Mouse (Mus musculus): ENCODE results near the gene Vps72. TPM values are rescaled to one million over a fixed set of nuclear protein-coding genes. Genes with fewer than 3 reads are reported as not detected.
A peak's percentile ranks its signal among the peaks of the same experiment; 100 is the strongest.

Vps72 gene
- polyA plus RNA-seq (2015; fragmentation: Nextera tagmentation; extraction: Ambion mirVana), result 119 and 124 TPM in 2 replicates

GRCm38 (mm10) chr3:95110911-95111726 lies at the start of gene Vps72:
TSS of gene Vps72 (plus strand) at chr3:95111022.
- peak within 1 kb of the TSS; percentile 79 for H3K4me3 ChIP-seq (replicated peaks)
- peaks cover 7% of the 10 kb centered on the region; the same call in 1 of the 2 replicates for H3K4me1 ChIP-seq
- peak within 1 kb of the TSS; percentile 98 for H3K27ac ChIP-seq

GRCm38 (mm10) chr3:95063741-95064140 lies 47.1 kb upstream of the Vps72 start:
- 94% methylated on average over 4 of the region's 4 CpGs for WGBS
- ATAC-seq (ENCODE audit: insufficient read depth, low FRiP score, low read depth), result no peak
- H3K36me3 ChIP-seq, result peaks cover 75% of the 10 kb centered on the region

More at GRCm38 (mm10) chr3:95110911-95111726, at the start of gene Vps72:
- Histone ChIP-seq H3K4me2 (peak within 1 kb of the TSS; percentile 60), H3K9ac (peak within 1 kb of the TSS; percentile 68), H3K27me3 (replicated peaks) (no peaks in the 10 kb centered on the region), H3K36me3 (0 out of 2 replicates have a peak, but pooled peaks cover 9% of the 10 kb centered on the region), H3K9me3 (no peaks in the 10 kb centered on the region)
- ATAC-seq (ENCODE audit: insufficient read depth, low FRiP score, low read depth), result peak; percentile 70
- under 1% methylated on average over 54 of the region's 54 CpGs for WGBS

GRCm38 (mm10) chr3:95065553-95065952 lies 45.3 kb upstream of the Vps72 start:
- peaks cover 79% of the 10 kb centered on the region for H3K36me3 ChIP-seq
- H3K4me1 ChIP-seq, result no peaks in the 10 kb centered on the region
- no peaks in the 10 kb centered on the region for H3K9me3 ChIP-seq
- H3K9ac ChIP-seq, result no peak overlapping the region
- no peaks in the 10 kb centered on the region for H3K27me3 ChIP-seq (replicated peaks)
- no peak overlapping the region for H3K27ac ChIP-seq
- no peak for ATAC-seq (ENCODE audit: insufficient read depth, low FRiP score, low read depth)
- no peak overlapping the region for H3K4me3 ChIP-seq (replicated peaks)
- 92% methylated on average over 1 of the region's 1 CpGs for WGBS
- no peak overlapping the region for H3K4me2 ChIP-seq

More at GRCm38 (mm10) chr3:95063741-95064140, 47.1 kb upstream of the Vps72 start:
- no peak overlapping the region for H3K9ac ChIP-seq
- H3K9me3 ChIP-seq, result no peaks in the 10 kb centered on the region
- no peaks in the 10 kb centered on the region for H3K27me3 ChIP-seq (replicated peaks)
- no peak overlapping the region for H3K4me3 ChIP-seq (replicated peaks)
- H3K4me1 ChIP-seq, result no peaks in the 10 kb centered on the region
- no peak overlapping the region for H3K4me2 ChIP-seq
- H3K27ac ChIP-seq, result no peak overlapping the region

- Histone ChIP-seq H3K4me1 (no peaks in the 10 kb centered on the region), H3K27me3 (replicated peaks) (no peaks in the 10 kb centered on the region), H3K27ac (no peak overlapping the region), H3K9me3 (no peaks in the 10 kb centered on the region), H3K4me2 (no peak overlapping the region), H3K36me3 (peaks cover 81% of the 10 kb centered on the region), H3K9ac (no peak overlapping the region), H3K4me3 (replicated peaks) (no peak overlapping the region)
- ATAC-seq (ENCODE audit: insufficient read depth, low FRiP score, low read depth), result no peak
- WGBS, result 82% methylated on average over 6 of the region's 6 CpGs
These were observed 44.7 kb upstream of the Vps72 start for GRCm38 (mm10) chr3:95066095-95066494.

GRCm38 (mm10) chr3:95066570-95066969 lies 44.3 kb upstream of the Vps72 start:
- no peaks in the 10 kb centered on the region for H3K4me1 ChIP-seq
- H3K9me3 ChIP-seq, result no peaks in the 10 kb centered on the region
- no peak overlapping the region for H3K9ac ChIP-seq
- no peaks in the 10 kb centered on the region for H3K27me3 ChIP-seq (replicated peaks)
- ATAC-seq (ENCODE audit: insufficient read depth, low FRiP score, low read depth), result no peak
- no peak overlapping the region for H3K27ac ChIP-seq
- H3K4me2 ChIP-seq, result no peak overlapping the region
- H3K4me3 ChIP-seq (replicated peaks), result no peak overlapping the region
- H3K36me3 ChIP-seq, result peaks cover 81% of the 10 kb centered on the region
- WGBS, result 87% methylated on average over 11 of the region's 11 CpGs

GRCm38 (mm10) chr3:95071606-95072005 lies 39.2 kb upstream of the Vps72 start:
- Histone ChIP-seq H3K9me3 (no peaks in the 10 kb centered on the region), H3K27me3 (replicated peaks) (no peaks in the 10 kb centered on the region), H3K9ac (no peak overlapping the region), H3K4me2 (no peak overlapping the region), H3K4me1 (no peaks in the 10 kb centered on the region), H3K4me3 (replicated peaks) (no peak overlapping the region), H3K27ac (no peak overlapping the region), H3K36me3 (peaks cover 62% of the 10 kb centered on the region)
- no peak for ATAC-seq (ENCODE audit: insufficient read depth, low FRiP score, low read depth)
- 80% methylated on average over 2 of the region's 2 CpGs for WGBS

GRCm38 (mm10) chr3:95088071-95088470 lies 22.8 kb upstream of the Vps72 start:
- 95% methylated on average over 1 of the region's 1 CpGs for WGBS
- Histone ChIP-seq H3K4me3 (replicated peaks) (no peak overlapping the region), H3K4me2 (no peak overlapping the region), H3K36me3 (0 out of 2 replicates have a peak, but pooled peaks cover 2% of the 10 kb centered on the region), H3K9me3 (no peaks in the 10 kb centered on the region), H3K27ac (no peak overlapping the region), H3K4me1 (no peaks in the 10 kb centered on the region), H3K9ac (no peak overlapping the region), H3K27me3 (replicated peaks) (no peaks in the 10 kb centered on the region)
- no peak for ATAC-seq (ENCODE audit: insufficient read depth, low FRiP score, low read depth)

- H3K4me3 ChIP-seq (replicated peaks), result no peak overlapping the region
- no peak overlapping the region for H3K9ac ChIP-seq
- no peak for ATAC-seq (ENCODE audit: insufficient read depth, low FRiP score, low read depth)
- H3K27me3 ChIP-seq (replicated peaks), result no peaks in the 10 kb centered on the region
- WGBS, result 33% methylated on average over 2 of the region's 2 CpGs
- 0 out of 2 replicates have a peak, but pooled peaks cover 4% of the 10 kb centered on the region for H3K36me3 ChIP-seq
- H3K4me2 ChIP-seq, result no peak overlapping the region
- H3K4me1 ChIP-seq, result peaks cover 4% of the 10 kb centered on the region
- no peak overlapping the region for H3K27ac ChIP-seq
- H3K9me3 ChIP-seq, result no peaks in the 10 kb centered on the region
These were observed 10.0 kb upstream of the Vps72 start for GRCm38 (mm10) chr3:95100854-95101253.

GRCm38 (mm10) chr3:95105121-95105520 lies 5.7 kb upstream of the Vps72 start:
- Histone ChIP-seq H3K9me3 (no peaks in the 10 kb centered on the region), H3K27me3 (replicated peaks) (no peaks in the 10 kb centered on the region), H3K9ac (peak overlapping the region; percentile 92; the same call in 1 of the 2 replicates), H3K27ac (0 out of 2 replicates have a peak overlapping the region, but pooled peaks have one; percentile 5), H3K4me2 (peak overlapping the region; percentile 56), H3K36me3 (no peaks in the 10 kb centered on the region), H3K4me3 (replicated peaks) (peak overlapping the region; percentile 89), H3K4me1 (peaks cover 4% of the 10 kb centered on the region)
- no peak for ATAC-seq (ENCODE audit: insufficient read depth, low FRiP score, low read depth)
- 39% methylated on average over 4 of the region's 4 CpGs for WGBS

GRCm38 (mm10) chr3:95105586-95106337 lies 5.1 kb upstream of the Vps72 start:
- WGBS, result 1% methylated on average over 16 of the region's 16 CpGs
- no peaks in the 10 kb centered on the region for H3K27me3 ChIP-seq (replicated peaks)
- ATAC-seq (ENCODE audit: insufficient read depth, low FRiP score, low read depth), result no peak

GRCm38 (mm10) chr3:95106338-95107117 lies 4.3 kb upstream of the Vps72 start, which contains the start of gene Pip5k1a:
TSS of gene Pip5k1a (minus strand) at chr3:95106930.
- Histone ChIP-seq H3K4me3 (replicated peaks) (peak within 1 kb of the TSS; percentile 89), H3K9me3 (no peaks in the 10 kb centered on the region), H3K4me2 (peak within 1 kb of the TSS; percentile 70), H3K9ac (peak within 1 kb of the TSS; percentile 92), H3K36me3 (no peaks in the 10 kb centered on the region), H3K27me3 (replicated peaks) (no peaks in the 10 kb centered on the region), H3K27ac (peak within 1 kb of the TSS; percentile 84), H3K4me1 (peaks cover 4% of the 10 kb centered on the region)
- ATAC-seq (ENCODE audit: insufficient read depth, low FRiP score, low read depth), result peak; percentile 87
- WGBS, result under 1% methylated on average over 49 of the region's 51 CpGs

More at GRCm38 (mm10) chr3:95105586-95106337, 5.1 kb upstream of the Vps72 start:
- Histone ChIP-seq H3K9me3 (no peaks in the 10 kb centered on the region), H3K4me1 (peaks cover 4% of the 10 kb centered on the region), H3K4me2 (peak overlapping the region; percentile 56), H3K27ac (peak overlapping the region; percentile 84), H3K4me3 (replicated peaks) (peak overlapping the region; percentile 89), H3K36me3 (no peaks in the 10 kb centered on the region), H3K9ac (peak overlapping the region; percentile 92)
